Mouse (Mus musculus): Measurements from ENCODE around the gene Nf1. TPM values are rescaled to one million over a fixed set of nuclear protein-coding genes. Genes with fewer than 3 reads are reported as not detected.

Nf1 gene
- polyA plus RNA-seq, 1 experiment from 2014 or later = 1.3 TPM

- 78% methylated on average over 7 of the region's 7 CpGs for WGBS (ENCODE audit: insufficient replicate concordance)
- no peak overlapping the region for H3K9ac ChIP-seq (ENCODE audit: low read depth, low read length)
- no peak overlapping the region for H3K4me2 ChIP-seq (ENCODE audit: low read depth, low read length)
- no peaks in the 10 kb centered on the region for H3K9me3 ChIP-seq (replicated peaks; ENCODE audit: control insufficient read depth, low read length)
- no peak overlapping the region for H3K4me3 ChIP-seq (ENCODE audit: low read depth, low read length)
- no peaks in the 10 kb centered on the region for H3K36me3 ChIP-seq (ENCODE audit: control insufficient read depth, insufficient read depth)
- ATAC-seq (ENCODE audit: low read depth) = no peak
- no peak overlapping the region for H3K27ac ChIP-seq (ENCODE audit: low read length)
- H3K27me3 ChIP-seq (ENCODE audit: control insufficient read depth, insufficient read depth, low read depth, low read length) = no peaks in the 10 kb centered on the region
- H3K4me1 ChIP-seq (ENCODE audit: control insufficient read depth, low read depth, low read length) = no peaks in the 10 kb centered on the region
These were observed 74.4 kb downstream of the Nf1 start for GRCm38 (mm10) chr11:79413761-79414513.

- 82% methylated on average over 5 of the region's 5 CpGs for WGBS (ENCODE audit: insufficient replicate concordance)
- H3K4me2 ChIP-seq (ENCODE audit: low read depth, low read length) = no peak overlapping the region
- H3K27me3 ChIP-seq (ENCODE audit: control insufficient read depth, insufficient read depth, low read depth, low read length) = no peaks in the 10 kb centered on the region
These were observed 83.0 kb downstream of the Nf1 start for GRCm38 (mm10) chr11:79422496-79422895.

GRCm38 (mm10) chr11:79426571-79426970 lies 87.1 kb downstream of the Nf1 start:
- ATAC-seq (ENCODE audit: low read depth) = no peak
- WGBS (ENCODE audit: insufficient replicate concordance) = 68% methylated on average over 4 of the region's 4 CpGs

More at GRCm38 (mm10) chr11:79422496-79422895, 83.0 kb downstream of the Nf1 start:
- no peak for ATAC-seq (ENCODE audit: low read depth)
- Histone ChIP-seq H3K4me3 (ENCODE audit: low read depth, low read length) (no peak overlapping the region), H3K36me3 (ENCODE audit: control insufficient read depth, insufficient read depth) (no peaks in the 10 kb centered on the region), H3K9ac (ENCODE audit: low read depth, low read length) (no peak overlapping the region), H3K9me3 (replicated peaks; ENCODE audit: control insufficient read depth, low read length) (no peaks in the 10 kb centered on the region), H3K4me1 (ENCODE audit: control insufficient read depth, low read depth, low read length) (no peaks in the 10 kb centered on the region), H3K27ac (ENCODE audit: low read length) (no peak overlapping the region)

GRCm38 (mm10) chr11:79427638-79428037 lies 88.1 kb downstream of the Nf1 start:
- Histone ChIP-seq H3K9ac (ENCODE audit: low read depth, low read length) (no peak overlapping the region), H3K27ac (ENCODE audit: low read length) (no peak overlapping the region), H3K4me3 (ENCODE audit: low read depth, low read length) (no peak overlapping the region), H3K27me3 (ENCODE audit: control insufficient read depth, insufficient read depth, low read depth, low read length) (no peaks in the 10 kb centered on the region), H3K9me3 (replicated peaks; ENCODE audit: control insufficient read depth, low read length) (no peaks in the 10 kb centered on the region), H3K4me2 (ENCODE audit: low read depth, low read length) (no peak overlapping the region), H3K36me3 (ENCODE audit: control insufficient read depth, insufficient read depth) (no peaks in the 10 kb centered on the region), H3K4me1 (ENCODE audit: control insufficient read depth, low read depth, low read length) (no peaks in the 10 kb centered on the region)
- WGBS (ENCODE audit: insufficient replicate concordance) = 10% methylated on average over 2 of the region's 2 CpGs
- ATAC-seq (ENCODE audit: low read depth) = no peak

More at GRCm38 (mm10) chr11:79426571-79426970, 87.1 kb downstream of the Nf1 start:
- no peak overlapping the region for H3K9ac ChIP-seq (ENCODE audit: low read depth, low read length)
- H3K27ac ChIP-seq (ENCODE audit: low read length) = no peak overlapping the region
- H3K4me1 ChIP-seq (ENCODE audit: control insufficient read depth, low read depth, low read length) = no peaks in the 10 kb centered on the region
- H3K9me3 ChIP-seq (replicated peaks; ENCODE audit: control insufficient read depth, low read length) = no peaks in the 10 kb centered on the region
- no peaks in the 10 kb centered on the region for H3K36me3 ChIP-seq (ENCODE audit: control insufficient read depth, insufficient read depth)
- H3K4me2 ChIP-seq (ENCODE audit: low read depth, low read length) = no peak overlapping the region
- H3K27me3 ChIP-seq (ENCODE audit: control insufficient read depth, insufficient read depth, low read depth, low read length) = no peaks in the 10 kb centered on the region
- no peak overlapping the region for H3K4me3 ChIP-seq (ENCODE audit: low read depth, low read length)

- Histone ChIP-seq H3K9ac (ENCODE audit: low read depth, low read length) (no peak overlapping the region), H3K9me3 (replicated peaks; ENCODE audit: control insufficient read depth, low read length) (no peaks in the 10 kb centered on the region), H3K36me3 (ENCODE audit: control insufficient read depth, insufficient read depth) (no peaks in the 10 kb centered on the region), H3K4me1 (ENCODE audit: control insufficient read depth, low read depth, low read length) (no peaks in the 10 kb centered on the region), H3K27ac (ENCODE audit: low read length) (no peak overlapping the region), H3K27me3 (ENCODE audit: control insufficient read depth, insufficient read depth, low read depth, low read length) (no peaks in the 10 kb centered on the region), H3K4me3 (ENCODE audit: low read depth, low read length) (no peak overlapping the region), H3K4me2 (ENCODE audit: low read depth, low read length) (no peak overlapping the region)
- 73% methylated on average over 4 of the region's 4 CpGs for WGBS (ENCODE audit: insufficient replicate concordance)
- no peak for ATAC-seq (ENCODE audit: low read depth)
These were observed 95.8 kb downstream of the Nf1 start for GRCm38 (mm10) chr11:79435252-79435651.

- no peak for ATAC-seq (ENCODE audit: low read depth)
- Histone ChIP-seq H3K36me3 (ENCODE audit: control insufficient read depth, insufficient read depth) (no peaks in the 10 kb centered on the region; the same call in 1 of the 2 replicates), H3K27ac (ENCODE audit: low read length) (no peak overlapping the region), H3K9me3 (replicated peaks; ENCODE audit: control insufficient read depth, low read length) (no peaks in the 10 kb centered on the region), H3K9ac (ENCODE audit: low read depth, low read length) (no peak overlapping the region), H3K4me1 (ENCODE audit: control insufficient read depth, low read depth, low read length) (no peaks in the 10 kb centered on the region), H3K4me2 (ENCODE audit: low read depth, low read length) (no peak overlapping the region), H3K27me3 (ENCODE audit: control insufficient read depth, insufficient read depth, low read depth, low read length) (no peaks in the 10 kb centered on the region), H3K4me3 (ENCODE audit: low read depth, low read length) (no peak overlapping the region)
These were observed 108.9 kb downstream of the Nf1 start for GRCm38 (mm10) chr11:79448361-79448760.

GRCm38 (mm10) chr11:79452966-79453365 lies 113.5 kb downstream of the Nf1 start:
- Histone ChIP-seq H3K9me3 (replicated peaks; ENCODE audit: control insufficient read depth, low read length) (no peaks in the 10 kb centered on the region), H3K4me3 (ENCODE audit: low read depth, low read length) (no peak overlapping the region), H3K4me2 (ENCODE audit: low read depth, low read length) (no peak overlapping the region), H3K27ac (ENCODE audit: low read length) (no peak overlapping the region), H3K9ac (ENCODE audit: low read depth, low read length) (no peak overlapping the region), H3K27me3 (ENCODE audit: control insufficient read depth, insufficient read depth, low read depth, low read length) (no peaks in the 10 kb centered on the region), H3K36me3 (ENCODE audit: control insufficient read depth, insufficient read depth) (no peaks in the 10 kb centered on the region), H3K4me1 (ENCODE audit: control insufficient read depth, low read depth, low read length) (no peaks in the 10 kb centered on the region)
- no peak for ATAC-seq (ENCODE audit: low read depth)

DNA sequence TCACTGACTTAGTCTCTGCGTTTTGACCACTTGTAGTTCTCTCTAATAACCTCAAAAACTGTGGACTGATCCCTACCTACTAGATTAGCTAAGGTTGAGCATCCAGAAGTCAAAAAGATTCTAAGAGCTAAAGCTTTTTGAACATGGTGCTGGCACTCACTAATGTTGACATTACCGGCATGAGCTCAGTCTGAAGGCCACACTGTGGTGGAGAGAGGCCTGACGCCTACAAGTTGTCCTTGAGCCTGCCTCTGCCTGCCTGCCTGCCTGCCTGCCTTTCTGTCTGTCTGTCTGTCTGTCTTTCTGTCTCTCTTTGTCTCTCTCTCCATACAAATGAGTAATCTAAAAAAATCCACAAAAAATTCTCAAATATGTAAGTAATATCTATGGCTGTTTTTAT lies 118.4 kb downstream of the Nf1 start:
- Histone ChIP-seq H3K9ac (ENCODE audit: low read depth, low read length) (no peak overlapping the region), H3K27me3 (ENCODE audit: control insufficient read depth, insufficient read depth, low read depth, low read length) (no peaks in the 10 kb centered on the region), H3K4me2 (ENCODE audit: low read depth, low read length) (no peak overlapping the region), H3K27ac (ENCODE audit: low read length) (no peak overlapping the region), H3K4me3 (ENCODE audit: low read depth, low read length) (no peak overlapping the region), H3K4me1 (ENCODE audit: control insufficient read depth, low read depth, low read length) (no peaks in the 10 kb centered on the region), H3K9me3 (replicated peaks; ENCODE audit: control insufficient read depth, low read length) (no peaks in the 10 kb centered on the region), H3K36me3 (ENCODE audit: control insufficient read depth, insufficient read depth) (no peaks in the 10 kb centered on the region)
- ATAC-seq (ENCODE audit: low read depth) = peak; percentile 62; the same call in 1 of the 2 replicates
- WGBS (ENCODE audit: insufficient replicate concordance) = 59% methylated on average over 3 of the region's 3 CpGs

GRCm38 (mm10) chr11:79459846-79460245 lies 120.4 kb downstream of the Nf1 start:
- H3K27me3 ChIP-seq (ENCODE audit: control insufficient read depth, insufficient read depth, low read depth, low read length) = no peaks in the 10 kb centered on the region
- no peak overlapping the region for H3K9ac ChIP-seq (ENCODE audit: low read depth, low read length)
- no peaks in the 10 kb centered on the region for H3K36me3 ChIP-seq (ENCODE audit: control insufficient read depth, insufficient read depth)
- 76% methylated on average over 4 of the region's 4 CpGs for WGBS (ENCODE audit: insufficient replicate concordance)
- H3K4me1 ChIP-seq (ENCODE audit: control insufficient read depth, low read depth, low read length) = no peaks in the 10 kb centered on the region
- no peak overlapping the region for H3K4me3 ChIP-seq (ENCODE audit: low read depth, low read length)
- H3K9me3 ChIP-seq (replicated peaks; ENCODE audit: control insufficient read depth, low read length) = no peaks in the 10 kb centered on the region
- no peak for ATAC-seq (ENCODE audit: low read depth)
- no peak overlapping the region for H3K4me2 ChIP-seq (ENCODE audit: low read depth, low read length)
- H3K27ac ChIP-seq (ENCODE audit: low read length) = no peak overlapping the region

Measured in liver, embryonic 16.5 days (tissue).